Mouse (Mus musculus) limb, embryonic 10.5 days (tissue): Measurements from ENCODE around the gene Sh3gl2. TPM values are rescaled to one million over a fixed set of nuclear protein-coding genes. Genes with fewer than 3 reads are reported as not detected.

Experiments used
- DNase-seq: peaks from one replicate; pipeline ENCODE4 v3.0.0-alpha.2; 2017; ENCODE audit warnings: low spot score
- H3K27ac ChIP-seq: fragments of 300-500 bp; sonication (generic); 2 replicates; pipeline ENCODE4 v1.5.1; 2016; ENCODE audit warnings: mild to moderate bottlenecking
- H3K27me3 ChIP-seq: fragments of 300-500 bp; sonication (generic); 2 replicates; pipeline ENCODE4 v1.6.1; 2016; ENCODE audit warnings: low read depth, mild to moderate bottlenecking; ENCODE audit not compliant: poor library complexity, severe bottlenecking
- H3K36me3 ChIP-seq: fragments of 300-500 bp; sonication (generic); 2 replicates; pipeline ENCODE4 v1.6.1; 2016; ENCODE audit warnings: mild to moderate bottlenecking, moderate library complexity
- H3K4me1 ChIP-seq: fragments of 300-500 bp; sonication (generic); 2 replicates; pipeline ENCODE4 v1.6.1; 2016
- H3K4me3 ChIP-seq: fragments of 300-500 bp; sonication (generic); 2 replicates; pipeline ENCODE4 v1.5.1; 2016; ENCODE audit warnings: mild to moderate bottlenecking, moderate library complexity
- H3K9me3 ChIP-seq: fragments of 300-500 bp; sonication (generic); replicated peaks from 2 replicates; pipeline ENCODE4 v1.6.1; 2016; ENCODE audit warnings: mild to moderate bottlenecking
- WGBS: fragments of 180-500 bp; shearing (Covaris S2); methylation state at CpG from one replicate; pipeline ENCODE4 v1.1.7; 2016; 5-methylcytosine and 5-hydroxymethylcytosine counted together
- polyA plus RNA-seq: library from polyadenylated mRNA; unstranded; fragments of >200 nt; fragmentation: Nextera tagmentation; extraction: Ambion mirVana; gene quantifications from 2 replicates; pipeline ENCODE4 v1.2.1, GENCODE M21; 2016

Gene Sh3gl2
- polyA plus RNA-seq, 1 experiment from 2014 or later: 0.60 TPM

- no peaks in the 10 kb centered on the region for H3K9me3 ChIP-seq
- whole genome bisulfite sequencing: 91% methylated on average over 7 of the region's 7 CpGs
- H3K27ac ChIP-seq: no peak overlapping the region
- DNase-seq: no peak
- no peaks in the 10 kb centered on the region for H3K36me3 ChIP-seq
- H3K4me3 ChIP-seq: no peak overlapping the region
- H3K4me1 ChIP-seq: no peaks in the 10 kb centered on the region
- H3K27me3 ChIP-seq: no peaks in the 10 kb centered on the region
Measured at GRCm38 (mm10) chr4:85629381-85629780, 424.5 kb downstream of the Sh3gl2 start.

- H3K4me3 ChIP-seq: no peak overlapping the region
- no peaks in the 10 kb centered on the region for H3K36me3 ChIP-seq
- 84% methylated on average over 5 of the region's 5 CpGs for WGBS
- no peaks in the 10 kb centered on the region for H3K9me3 ChIP-seq
- 0 out of 2 replicates have a peak, but pooled peaks cover 3% of the 10 kb centered on the region for H3K4me1 ChIP-seq
- H3K27me3 ChIP-seq: no peaks in the 10 kb centered on the region
- no peak for DNase-seq
- H3K27ac ChIP-seq: no peak overlapping the region
Measured at GRCm38 (mm10) chr4:85669271-85669670, 464.3 kb downstream of the Sh3gl2 start.

GRCm38 (mm10) chr4:85669735-85670134 lies 464.8 kb downstream of the Sh3gl2 start:
- H3K27ac ChIP-seq: no peak overlapping the region
- no peak overlapping the region for H3K4me3 ChIP-seq
- H3K9me3 ChIP-seq: no peaks in the 10 kb centered on the region
- WGBS: 56% methylated on average over 1 of the region's 1 CpGs
- H3K27me3 ChIP-seq: no peaks in the 10 kb centered on the region
- DNase-seq: no peak
- H3K36me3 ChIP-seq: no peaks in the 10 kb centered on the region
- H3K4me1 ChIP-seq: 0 out of 2 replicates have a peak, but pooled peaks cover 3% of the 10 kb centered on the region

GRCm38 (mm10) chr4:85672290-85672689 lies 467.4 kb downstream of the Sh3gl2 start:
- Histone ChIP-seq H3K9me3 (no peaks in the 10 kb centered on the region), H3K27me3 (no peaks in the 10 kb centered on the region), H3K27ac (no peak overlapping the region), H3K4me1 (0 out of 2 replicates have a peak, but pooled peaks cover 3% of the 10 kb centered on the region), H3K4me3 (no peak overlapping the region), H3K36me3 (no peaks in the 10 kb centered on the region)
- WGBS: 64% methylated on average over 4 of the region's 4 CpGs
- no peak for DNase-seq

- Histone ChIP-seq H3K4me3 (no peak overlapping the region), H3K4me1 (no peaks in the 10 kb centered on the region), H3K36me3 (no peaks in the 10 kb centered on the region), H3K9me3 (no peaks in the 10 kb centered on the region), H3K27me3 (no peaks in the 10 kb centered on the region), H3K27ac (no peak overlapping the region)
- 56% methylated on average over 1 of the region's 1 CpGs for WGBS
- no peak for DNase-seq
Measured at GRCm38 (mm10) chr4:85677621-85678020, 472.7 kb downstream of the Sh3gl2 start.

- H3K4me3 ChIP-seq: no peak overlapping the region
Measured at GRCm38 (mm10) chr4:85686160-85686559, 481.2 kb downstream of the Sh3gl2 start.

More at GRCm38 (mm10) chr4:85686160-85686559, 481.2 kb downstream of the Sh3gl2 start:
- Histone ChIP-seq H3K4me1 (no peaks in the 10 kb centered on the region), H3K27me3 (no peaks in the 10 kb centered on the region), H3K9me3 (no peaks in the 10 kb centered on the region), H3K36me3 (no peaks in the 10 kb centered on the region), H3K27ac (no peak overlapping the region)
- 84% methylated on average over 4 of the region's 4 CpGs for WGBS
- no peak for DNase-seq
